Mouse (Mus musculus): ENCODE results near the gene Tnks1bp1.

DNA sequence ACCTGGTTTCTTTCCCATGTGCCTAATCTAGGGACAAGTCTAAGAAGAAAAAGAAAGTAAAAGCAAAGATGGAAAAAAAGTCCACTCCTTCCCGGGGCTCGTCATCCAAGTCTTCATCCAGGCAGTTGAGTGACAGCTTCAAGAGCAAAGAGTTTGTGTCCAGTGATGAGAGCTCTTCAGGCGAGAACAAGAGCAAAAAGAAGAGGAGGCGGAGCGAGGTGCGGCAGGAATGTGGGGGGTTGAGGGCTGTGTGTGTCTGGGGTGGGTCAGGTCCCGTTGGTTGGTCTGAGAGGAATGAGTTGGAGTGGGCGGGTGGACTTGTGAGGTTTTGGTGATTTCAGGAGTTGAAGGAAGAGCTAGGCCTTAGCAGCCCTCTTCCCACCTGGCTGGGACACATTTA is 1.6 kb upstream of the Tnks1bp1 start:
- TF ChIP-seq CTCF (IDR thresholded peaks at IDR 0.05; ENCODE audit: extremely low read depth, insufficient read length, insufficient replicate concordance, low read depth, low read length) (no peak), POLR2A (IDR thresholded peaks at IDR 0.05; ENCODE audit: low read depth, low read length) (no peak)
